Mouse (Mus musculus): ENCODE results near the gene Gucd1. TPM values are rescaled to one million over a fixed set of nuclear protein-coding genes. Genes with fewer than 3 reads are reported as not detected.
"Not testable (repeated sequence)": the region's sequence is repeated elsewhere in the genome, so short reads cannot be mapped to it uniquely, and the experiment has no call there.

The Gucd1 gene
- total and polyA plus RNA-seq, 3 experiments: 16.8 to 19.0 (median 18.0) TPM

DNA sequence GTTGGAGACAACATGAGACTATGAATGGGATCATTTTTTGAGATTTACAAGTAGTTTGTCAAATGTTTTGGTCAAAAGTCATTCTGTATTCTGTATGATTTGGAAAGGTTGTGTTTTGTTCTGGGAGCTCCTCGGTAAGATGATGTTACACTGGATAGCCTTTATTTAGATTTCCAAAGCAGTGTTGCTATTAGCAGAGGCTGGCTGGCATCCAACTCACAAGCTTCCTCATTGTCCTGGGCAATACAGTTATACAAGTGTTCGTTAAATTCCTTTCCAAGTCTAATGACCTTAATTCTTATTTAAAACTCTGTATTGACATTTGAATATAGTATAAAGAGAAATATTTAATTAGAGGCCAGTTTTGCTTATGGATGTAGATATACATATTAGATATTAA lies 172.5 kb downstream of the Gucd1 start:
- Histone ChIP-seq H3K27ac (ENCODE audit: insufficient read depth, low read depth) (no peak overlapping the region), H3K9ac (ENCODE audit: insufficient read depth, low read depth) (no peak overlapping the region), H3K4me1 (ENCODE audit: control insufficient read depth in 1 of 2, insufficient read depth in 2 of 2) (peaks cover 0 to 3% of the 10 kb centered on the region in 2 experiments; a peak in 1 of 4 replicates), H3K4me3 (replicated peaks in 1 of 3; ENCODE audit: low read depth in 2 of 3, low read length in 2 of 3, poor library complexity in 1 of 3) (no peak overlapping the region), H3K4me2 (ENCODE audit: insufficient read depth, low read depth, poor library complexity, severe bottlenecking) (no peak overlapping the region), H3K36me3 (replicated peaks in 1 of 2; ENCODE audit: control insufficient read depth in 1 of 2, insufficient read depth in 1 of 2, low read length in 1 of 2) (no peaks in the 10 kb centered on the region), H3K79me2 (replicated peaks; ENCODE audit: control insufficient read depth, extremely low read depth, insufficient read depth, poor library complexity, severe bottlenecking) (no peaks in the 10 kb centered on the region), H3K27me3 (replicated peaks) (no peaks in the 10 kb centered on the region), H3K9me3 (replicated peaks; ENCODE audit: low read length) (peaks cover 8% of the 10 kb centered on the region)
- in situ Hi-C loops (cut with MboI; ENCODE audit: low pct_ligation_motif_present, low pct_unique_long_range_greater_than_20kb, low sequenced_read_pairs) (no loop called here), dilution Hi-C loops (cut with MboI; ENCODE audit: extremely low pct_ligation_motif_present, extremely low pct_unique_long_range_greater_than_20kb, low sequenced_read_pairs) (no loop called here)
- TF ChIP-seq MAX (IDR thresholded peaks at IDR 0.05; ENCODE audit: low read length): no peak
- no peak for TF ChIP-seq CTCF (conservative IDR thresholded peaks at IDR 0.05 in 1 of 2, IDR thresholded peaks at IDR 0.05 in 1 of 2; ENCODE audit: low read depth in 2 of 2, low read length in 2 of 2)
- TF ChIP-seq ZKSCAN1 (IDR thresholded peaks at IDR 0.05; ENCODE audit: borderline replicate concordance, low read depth, low read length): no peak
- TF ChIP-seq MXI1 (IDR thresholded peaks at IDR 0.05; ENCODE audit: low read depth, low read length): no peak
- TF ChIP-seq MAFK (IDR thresholded peaks at IDR 0.05; ENCODE audit: insufficient replicate concordance, low read length): no peak
- TF ChIP-seq NELFE (IDR thresholded peaks at IDR 0.05; ENCODE audit: low read depth, low read length): no peak
- no peak for TF ChIP-seq POLR2A (IDR thresholded peaks at IDR 0.05; ENCODE audit: low read depth, low read length)
- TF ChIP-seq SIN3A (IDR thresholded peaks at IDR 0.05; ENCODE audit: low read length): no peak
- TF ChIP-seq BHLHE40 (IDR thresholded peaks at IDR 0.05; ENCODE audit: low read depth, low read length): no peak
- no peak for TF ChIP-seq CHD1 (IDR thresholded peaks at IDR 0.05; ENCODE audit: low read depth, low read length)
- TF ChIP-seq ZC3H11A (IDR thresholded peaks at IDR 0.05; ENCODE audit: low read depth, low read length): no peak
- no peak for TF ChIP-seq MEF2A (IDR thresholded peaks at IDR 0.05; ENCODE audit: borderline replicate concordance, low read depth, low read length)
- DNase-seq (ENCODE audit: extremely low read depth): no peak

DNA sequence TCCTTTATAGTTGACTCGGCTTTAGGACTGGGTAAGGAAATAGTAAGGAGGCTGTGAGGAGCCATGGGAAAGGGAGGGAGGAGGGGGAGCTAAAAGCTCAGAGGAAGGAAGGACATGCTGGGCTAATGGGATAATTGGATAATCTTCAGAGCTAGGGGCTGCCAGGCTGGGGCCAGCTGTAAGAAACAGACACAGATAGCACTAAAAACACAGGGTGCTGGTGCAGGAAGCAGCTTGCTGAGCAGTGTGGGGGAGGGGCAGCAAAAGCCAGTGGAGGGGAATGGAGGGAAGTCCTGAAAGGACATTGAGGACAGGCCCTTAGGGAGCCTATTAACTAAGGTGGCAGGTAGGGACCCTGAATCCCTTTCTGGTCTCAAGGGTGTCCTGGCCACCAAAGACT lies 173.2 kb downstream of the Gucd1 start:
- H3K4me1 ChIP-seq (ENCODE audit: control insufficient read depth in 1 of 2, insufficient read depth in 2 of 2); H3K4me2 ChIP-seq (ENCODE audit: insufficient read depth, low read depth, poor library complexity, severe bottlenecking); DNase-seq (ENCODE audit: extremely low read depth); H3K27me3 ChIP-seq (replicated peaks); in situ Hi-C loops (cut with MboI; ENCODE audit: low pct_ligation_motif_present, low pct_unique_long_range_greater_than_20kb, low sequenced_read_pairs); H3K36me3 ChIP-seq (replicated peaks in 1 of 2; ENCODE audit: control insufficient read depth in 1 of 2, insufficient read depth in 1 of 2, low read length in 1 of 2); H3K4me3 ChIP-seq (replicated peaks in 1 of 3; ENCODE audit: low read depth in 2 of 3, low read length in 2 of 3, poor library complexity in 1 of 3); H3K27ac ChIP-seq (ENCODE audit: insufficient read depth, low read depth); H3K9ac ChIP-seq (ENCODE audit: insufficient read depth, low read depth); dilution Hi-C loops (cut with MboI; ENCODE audit: extremely low pct_ligation_motif_present, extremely low pct_unique_long_range_greater_than_20kb, low sequenced_read_pairs); H3K79me2 ChIP-seq (replicated peaks; ENCODE audit: control insufficient read depth, extremely low read depth, insufficient read depth, poor library complexity, severe bottlenecking); H3K9me3 ChIP-seq (replicated peaks; ENCODE audit: low read length): not testable (repeated sequence)

DNA sequence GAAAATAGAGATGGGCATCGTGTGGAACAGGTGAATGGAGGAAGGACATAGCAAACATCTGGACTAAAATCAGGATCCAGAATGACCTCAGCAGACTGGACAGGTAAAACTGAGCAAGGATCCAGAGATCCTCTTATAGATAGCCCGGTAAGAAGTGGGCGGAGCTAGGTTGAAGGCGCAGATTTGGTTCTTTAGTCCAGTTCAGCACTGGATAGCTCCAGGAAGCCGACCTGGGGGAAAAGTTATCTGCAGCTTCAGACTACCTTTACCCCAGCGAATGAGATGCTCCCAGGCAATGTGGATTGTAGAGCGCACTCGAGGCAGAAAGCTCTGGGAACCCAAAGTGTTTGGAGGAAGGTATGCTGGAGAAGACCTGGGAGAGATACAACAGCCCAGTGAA lies 175.8 kb downstream of the Gucd1 start:
- H3K9ac ChIP-seq (ENCODE audit: insufficient read depth, low read depth): no peak overlapping the region
- peaks cover 8% of the 10 kb centered on the region for H3K9me3 ChIP-seq (replicated peaks; ENCODE audit: low read length)
- dilution Hi-C loops (cut with MboI; ENCODE audit: extremely low pct_ligation_motif_present, extremely low pct_unique_long_range_greater_than_20kb, low sequenced_read_pairs): no loop called here
- H3K79me2 ChIP-seq (replicated peaks; ENCODE audit: control insufficient read depth, extremely low read depth, insufficient read depth, poor library complexity, severe bottlenecking): no peaks in the 10 kb centered on the region
- in situ Hi-C loops (cut with MboI; ENCODE audit: low pct_ligation_motif_present, low pct_unique_long_range_greater_than_20kb, low sequenced_read_pairs): no loop called here
- peaks cover 11 to 16% of the 10 kb centered on the region in 2 experiments for H3K4me1 ChIP-seq (ENCODE audit: control insufficient read depth in 1 of 2, insufficient read depth in 2 of 2)
- H3K4me3 ChIP-seq (replicated peaks in 1 of 3; ENCODE audit: low read depth in 2 of 3, low read length in 2 of 3, poor library complexity in 1 of 3): no peak overlapping the region
- no peaks in the 10 kb centered on the region for H3K36me3 ChIP-seq (replicated peaks in 1 of 2; ENCODE audit: control insufficient read depth in 1 of 2, insufficient read depth in 1 of 2, low read length in 1 of 2)
- TF ChIP-seq MXI1 (IDR thresholded peaks at IDR 0.05; ENCODE audit: low read depth, low read length) (no peak), ZKSCAN1 (IDR thresholded peaks at IDR 0.05; ENCODE audit: borderline replicate concordance, low read depth, low read length) (no peak), RAD21 (IDR thresholded peaks at IDR 0.05; ENCODE audit: low read depth, low read length) (no peak), SIN3A (IDR thresholded peaks at IDR 0.05; ENCODE audit: low read length) (0 out of 2 replicates have a peak, but pooled peaks have one; percentile 25)
- H3K27ac ChIP-seq (ENCODE audit: insufficient read depth, low read depth): no peak overlapping the region
- DNase-seq (ENCODE audit: extremely low read depth): no peak
- no peaks in the 10 kb centered on the region for H3K27me3 ChIP-seq (replicated peaks)
- H3K4me2 ChIP-seq (ENCODE audit: insufficient read depth, low read depth, poor library complexity, severe bottlenecking): no peak overlapping the region

Measured in CH12.LX (cell line).